Mouse (Mus musculus): Measurements from ENCODE around the gene Mrpl53.

Gene Mrpl53

DNA sequence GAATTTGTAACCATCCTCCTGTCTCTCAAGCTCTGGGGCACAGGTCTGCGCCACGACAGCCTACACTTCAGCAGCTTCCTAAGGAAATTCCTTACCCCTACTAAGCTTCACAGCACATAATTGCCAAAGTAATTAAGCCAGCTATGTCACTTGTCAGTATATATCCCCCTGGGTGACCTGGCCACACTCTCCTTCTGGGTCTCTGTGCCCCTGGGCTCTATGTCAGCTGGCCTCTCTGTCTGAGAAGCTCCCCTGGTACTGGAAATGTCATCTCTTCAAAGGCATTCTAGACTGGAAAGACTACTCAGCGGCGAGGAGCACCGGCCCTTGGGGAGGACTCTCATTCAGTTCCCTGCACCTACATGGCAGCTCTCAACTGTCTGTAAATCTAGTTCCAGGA lies 14.1 kb downstream of the Mrpl53 start:
- DNase-seq: no peak

DNA sequence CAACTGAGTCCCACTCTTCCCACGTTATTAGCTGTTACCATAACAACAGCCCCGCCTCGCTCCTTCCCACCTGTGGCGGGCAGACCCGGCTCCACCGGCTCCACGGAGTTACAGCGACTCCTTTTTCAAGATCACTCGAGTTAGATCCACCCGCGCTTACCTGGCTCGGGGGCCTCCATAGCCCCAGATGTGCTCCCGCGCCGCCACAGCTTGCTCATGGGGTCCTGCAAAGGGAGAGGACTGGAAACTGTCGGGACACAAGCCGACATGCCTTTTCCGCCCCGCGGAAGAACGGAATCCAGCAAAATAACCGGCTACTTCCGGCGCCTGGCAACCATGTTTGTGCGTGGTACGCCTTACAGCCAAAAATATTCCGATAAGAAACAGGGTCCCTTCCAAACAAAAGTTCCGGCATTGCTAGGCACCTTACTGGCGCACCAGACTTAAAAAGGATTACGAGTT lies 16.0 kb downstream of the Mrpl53 start:
- DNase-seq: peak; percentile 93 to 94

DNA sequence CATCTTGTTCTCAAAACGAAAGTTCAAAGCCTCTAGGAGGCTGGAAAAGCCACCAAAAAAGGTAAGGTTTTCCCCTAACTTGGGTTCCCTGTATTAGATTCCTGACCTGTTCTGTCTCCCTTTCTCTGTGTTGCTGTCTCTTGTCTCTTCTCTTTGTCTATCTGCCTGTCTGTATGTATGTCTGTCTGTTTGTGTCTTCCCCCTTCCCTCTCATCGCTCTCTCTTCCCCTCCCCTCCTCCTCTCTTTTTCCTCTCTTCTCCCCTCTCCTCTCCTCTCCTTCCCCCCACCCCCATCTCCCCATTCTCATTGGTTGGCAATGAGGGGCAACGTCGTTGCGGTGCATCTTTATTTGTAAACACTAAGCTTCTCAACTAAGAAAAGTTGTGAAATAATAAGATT lies 16.5 kb downstream of the Mrpl53 start, which contains the start of gene Ino80b:
Gene Ino80b (minus strand): TSS at position 101 of the 400 bp plus-strand sequence.
- DNase-seq: no peak

DNA sequence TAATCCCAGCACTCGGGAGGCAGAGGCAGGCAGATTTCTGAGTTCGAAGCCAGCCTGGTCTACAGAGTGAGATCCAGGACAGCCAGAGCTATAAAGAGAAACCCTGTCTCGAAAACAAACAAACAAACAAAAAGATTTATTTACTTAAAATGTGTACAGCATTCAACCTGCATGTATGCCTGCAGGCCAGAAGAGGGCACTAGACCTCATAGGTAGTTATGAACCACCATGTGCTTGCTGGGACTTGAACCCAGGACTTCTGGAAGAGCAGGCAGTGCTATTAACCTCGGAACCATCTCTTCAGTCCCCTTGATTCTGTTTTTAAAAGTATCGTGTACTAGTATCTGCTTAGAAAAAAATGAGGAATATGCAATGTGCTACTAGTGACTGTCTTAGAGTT lies 18.6 kb downstream of the Mrpl53 start:
- no peak for DNase-seq

DNA sequence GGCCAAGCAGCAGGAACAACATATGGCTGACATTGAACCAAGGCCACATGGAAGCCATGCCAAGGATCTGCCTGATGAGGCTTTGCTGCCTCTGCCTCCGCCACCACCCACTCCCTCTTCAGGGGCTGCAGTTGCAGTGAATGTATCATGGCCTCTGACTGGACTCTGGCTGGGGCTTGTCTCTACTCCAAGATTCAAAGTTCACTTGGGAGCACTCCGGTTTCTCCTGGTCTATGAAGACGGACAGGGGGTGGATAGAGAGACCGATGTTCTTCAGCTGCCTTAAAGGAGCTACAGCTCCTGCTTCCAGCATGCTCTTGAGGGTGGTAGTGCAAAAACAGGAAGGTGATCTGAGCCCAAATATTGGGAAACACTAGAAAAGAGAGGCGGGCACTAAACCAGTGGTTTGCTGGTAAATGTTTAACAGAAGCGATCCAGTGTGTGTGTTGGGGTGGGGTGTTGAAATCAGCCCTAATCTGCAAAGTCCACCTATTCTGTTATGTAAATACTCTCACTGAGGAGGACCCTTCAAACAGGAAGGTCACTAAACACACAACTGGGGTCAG lies 22.7 kb downstream of the Mrpl53 start:
- peak in 1 of 2 experiments; percentile 31 for DNase-seq

DNA sequence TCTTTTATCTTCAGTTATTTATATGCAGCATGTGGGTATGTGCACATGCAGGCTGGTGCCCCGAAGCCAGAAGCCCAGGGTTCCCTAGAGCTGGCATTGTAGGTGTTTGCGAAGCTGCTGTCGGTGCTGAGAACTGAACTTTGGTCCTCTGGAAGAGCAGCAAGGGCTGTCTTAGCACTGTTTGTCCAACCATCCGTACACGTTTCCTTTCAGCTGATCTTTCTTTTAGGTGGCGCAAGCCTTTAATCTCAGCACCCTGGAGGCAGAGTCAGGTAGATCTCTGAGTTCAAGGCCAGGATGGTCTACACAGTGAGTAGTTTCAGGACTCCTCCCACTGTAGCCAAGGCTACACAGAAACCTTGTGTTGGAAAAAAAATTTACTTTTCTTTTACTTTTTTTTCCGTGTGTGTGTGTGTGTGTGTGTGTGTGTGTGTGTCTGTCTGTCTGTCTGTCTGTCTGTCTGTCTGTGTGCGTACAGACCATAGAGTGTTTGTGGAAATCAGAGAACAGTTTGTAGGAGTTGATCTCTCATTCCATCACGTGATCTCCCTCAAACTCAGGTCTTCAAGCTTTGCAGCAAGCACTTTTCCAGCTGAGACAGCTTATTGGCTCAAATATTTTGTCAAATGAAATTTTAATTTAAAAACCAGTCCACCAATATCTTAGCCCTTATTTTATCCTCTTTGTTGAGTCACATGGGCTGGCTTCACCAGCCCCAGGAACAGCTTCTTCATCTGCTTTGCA lies 23.5 kb downstream of the Mrpl53 start:
- no peak for DNase-seq

DNA sequence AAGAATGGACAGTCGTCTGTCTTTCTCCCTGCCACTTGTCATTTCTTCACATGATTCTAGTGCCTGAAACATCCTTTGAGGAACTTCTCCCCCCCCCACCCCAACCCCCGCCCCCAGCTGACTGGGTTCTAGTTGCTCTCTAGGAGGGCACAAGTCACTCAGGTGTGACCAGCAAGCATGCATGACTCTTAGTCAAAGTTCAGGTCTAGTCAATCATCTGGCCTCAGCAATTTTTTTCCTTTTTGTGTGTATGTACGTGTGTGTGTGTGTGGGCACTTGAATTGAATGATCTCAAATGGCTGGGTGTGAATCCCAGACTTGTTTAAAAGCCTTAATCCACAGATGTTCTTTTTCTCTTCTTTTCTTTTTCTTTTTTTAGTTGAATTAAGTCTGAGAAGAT lies 25.4 kb downstream of the Mrpl53 start:
- DNase-seq: no peak

DNA sequence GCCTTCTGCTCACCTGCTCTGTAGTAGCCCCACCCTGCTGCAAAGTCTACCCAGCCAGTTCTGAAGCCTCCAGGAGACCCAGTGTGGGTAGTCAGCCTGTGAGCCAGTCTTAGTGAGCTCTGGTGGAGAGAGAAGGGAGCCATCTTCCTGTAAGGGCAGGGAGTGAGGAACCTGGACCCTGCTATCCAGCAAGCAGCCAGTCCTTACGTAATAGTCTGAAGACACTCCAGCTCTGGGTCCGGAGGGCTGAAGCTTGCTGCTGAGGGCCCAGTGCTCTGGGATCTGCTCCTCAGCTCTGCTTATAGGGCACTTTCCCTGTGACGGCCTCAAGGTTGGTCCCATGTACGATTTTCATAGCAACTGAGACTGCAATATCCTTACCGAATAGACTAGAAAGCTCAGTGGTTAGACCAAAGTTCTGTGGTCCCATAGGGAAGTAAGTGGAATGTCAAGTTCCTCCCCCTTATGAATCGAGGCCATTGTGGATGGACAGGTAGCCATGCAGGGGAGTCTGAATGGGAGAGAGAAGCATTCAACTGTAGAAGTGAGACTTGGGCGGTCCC lies 26.2 kb downstream of the Mrpl53 start, which contains the start of gene Rtkn:
Gene Rtkn (plus strand): TSS at position 513 of the 563 bp plus-strand sequence.
- no peak for DNase-seq

DNA sequence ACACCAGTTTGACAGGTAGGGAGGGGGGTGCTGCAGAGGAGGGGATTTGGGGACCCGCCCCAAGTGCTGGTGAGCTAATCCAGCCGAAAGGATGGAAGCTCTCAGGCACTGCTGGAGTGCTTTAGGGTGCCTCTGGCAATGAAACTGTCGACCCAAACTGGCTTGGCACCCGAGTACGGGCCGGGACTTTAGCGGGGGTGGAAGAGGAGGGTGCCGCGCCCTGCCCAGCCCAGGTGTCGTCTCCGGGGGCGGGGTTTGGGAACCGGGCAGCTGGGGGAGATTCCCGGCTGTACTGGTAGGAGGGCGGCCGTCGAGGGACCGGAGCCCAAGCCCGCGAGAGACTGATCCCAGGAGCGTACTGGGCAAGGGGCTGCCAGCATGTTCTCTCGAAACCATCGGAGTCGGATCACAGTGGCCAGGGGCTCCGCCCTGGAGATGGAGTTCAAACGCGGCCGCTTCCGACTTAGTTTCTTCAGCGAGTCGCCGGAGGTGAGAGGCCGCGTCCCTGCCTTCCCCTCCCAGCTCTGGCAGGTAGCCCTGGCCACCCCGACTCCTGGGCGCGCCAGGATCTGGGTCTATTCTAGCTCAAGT lies 26.8 kb downstream of the Mrpl53 start:
- no peak for DNase-seq

DNA sequence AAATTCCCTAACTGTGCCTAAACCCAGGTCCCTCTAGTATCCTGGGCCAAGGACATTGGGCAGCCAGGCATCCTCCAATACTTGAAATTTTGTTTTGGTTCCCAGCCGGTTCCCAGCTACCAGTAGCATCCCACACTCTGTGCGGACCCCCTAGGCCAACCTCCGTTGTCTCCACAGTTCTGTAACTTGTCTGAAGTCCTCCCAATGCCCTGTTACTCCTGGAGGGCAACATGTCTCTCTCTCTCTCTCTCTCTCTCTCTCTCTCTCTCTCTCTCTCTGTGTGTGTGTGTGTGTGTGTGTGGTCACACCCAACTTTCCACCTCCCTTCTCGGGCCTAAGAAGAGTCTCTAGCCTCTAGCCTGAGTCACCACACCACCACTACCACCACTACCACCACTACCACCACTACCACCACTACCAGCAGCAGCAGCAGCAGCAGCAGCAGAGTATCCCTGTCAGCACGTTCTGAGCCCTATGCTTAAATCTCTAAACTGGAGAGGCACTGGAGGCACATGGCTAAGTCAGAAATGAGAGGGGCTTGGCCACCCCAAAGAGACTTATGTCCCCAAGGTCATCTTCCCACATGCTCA lies 27.5 kb downstream of the Mrpl53 start:
- no peak for DNase-seq

DNA sequence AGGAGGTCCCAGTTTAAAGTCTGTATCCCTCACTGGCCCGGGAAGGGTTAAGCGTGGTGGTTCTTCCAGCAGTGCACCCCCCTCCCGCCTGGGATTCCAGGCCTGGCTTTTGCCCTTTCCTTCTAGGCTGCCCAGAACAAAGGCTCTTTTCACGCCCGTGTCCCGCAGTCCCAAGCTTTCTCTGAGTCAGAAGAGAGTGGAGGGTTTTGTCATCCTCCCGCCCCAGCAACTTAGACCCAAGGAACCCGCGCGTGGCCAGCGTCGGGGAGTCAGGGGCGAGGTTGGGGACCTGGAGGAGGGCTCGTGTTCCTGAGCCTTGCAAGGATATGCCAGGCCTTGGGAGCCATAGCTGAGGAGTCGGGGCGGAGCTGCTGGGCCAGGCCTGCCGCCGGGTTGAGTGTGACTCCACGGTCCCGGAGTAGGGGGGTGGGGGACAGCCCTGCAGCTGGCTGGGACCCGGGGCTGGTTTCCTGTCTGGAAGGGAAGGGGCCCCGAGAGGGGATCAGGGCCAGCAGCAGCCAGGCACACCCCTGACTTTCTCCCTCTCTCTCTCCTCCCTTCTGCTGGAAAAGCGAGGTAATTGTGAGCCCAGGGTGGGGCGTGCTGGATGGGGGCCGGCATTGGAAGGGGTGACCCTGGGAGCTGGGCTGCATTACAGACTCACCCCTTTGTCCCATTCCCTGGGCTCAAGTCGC lies 28.2 kb downstream of the Mrpl53 start:
- DNase-seq: peak in 1 of 2 experiments; percentile 38

DNA sequence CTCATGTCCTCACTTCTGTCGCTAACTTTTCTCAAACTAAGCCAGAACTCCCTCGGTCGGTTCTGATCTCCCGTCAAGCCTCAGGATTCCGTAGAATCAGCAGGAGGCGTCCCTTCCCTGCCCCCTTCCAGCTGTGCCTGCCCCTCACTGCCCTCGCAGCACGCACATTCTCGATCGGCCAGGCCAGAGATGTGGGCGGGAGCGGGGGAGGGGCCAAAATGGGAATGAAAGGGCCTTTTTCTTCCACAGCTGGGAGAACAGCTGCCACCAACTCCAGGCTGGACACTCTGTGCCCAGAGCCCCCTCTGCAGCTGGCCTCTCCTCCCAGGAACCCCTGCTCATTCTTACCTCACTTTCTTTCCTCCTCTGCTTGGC lies 28.7 kb downstream of the Mrpl53 start:
- peak in 1 of 2 experiments; percentile 53 for DNase-seq

DNA sequence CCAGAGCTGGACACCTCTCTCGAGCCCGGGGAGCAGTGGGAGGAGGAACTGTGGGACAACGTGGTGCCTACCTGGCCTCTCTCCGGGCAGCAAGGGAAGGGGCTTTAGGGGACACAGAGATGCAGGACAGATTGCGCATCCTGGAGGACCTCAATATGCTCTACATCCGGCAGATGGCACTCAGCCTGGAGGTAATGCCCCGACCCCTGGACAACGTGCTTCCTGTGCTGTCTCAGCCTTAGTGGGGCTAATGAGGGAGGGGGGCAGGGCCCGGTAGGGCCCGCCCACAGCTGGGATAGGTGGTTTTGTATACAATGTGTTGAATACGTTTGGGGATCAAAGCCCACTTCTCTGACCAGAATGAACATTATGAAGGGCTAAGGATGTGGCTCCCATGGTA lies 29.2 kb downstream of the Mrpl53 start:
- DNase-seq: no peak

DNA sequence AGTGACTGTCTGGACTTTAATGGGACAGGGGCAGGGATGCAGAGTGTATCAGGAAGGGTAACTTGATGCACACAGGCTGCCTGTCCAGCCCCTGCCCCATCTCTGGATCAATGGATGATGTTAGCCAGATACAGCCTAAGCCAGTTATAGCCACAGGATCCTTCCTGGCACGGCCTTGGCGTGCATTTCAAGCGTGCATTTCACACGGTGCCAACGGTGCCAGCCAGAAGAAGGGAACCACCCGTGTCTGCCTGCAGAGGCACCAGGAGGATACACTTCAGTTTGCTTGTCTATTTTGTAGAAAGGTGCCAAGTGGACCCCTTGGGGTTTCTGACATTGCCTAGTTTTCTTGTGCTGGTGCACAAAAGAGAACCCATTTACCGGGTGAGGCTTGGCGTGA lies 31.2 kb downstream of the Mrpl53 start:
- no peak for DNase-seq

DNA sequence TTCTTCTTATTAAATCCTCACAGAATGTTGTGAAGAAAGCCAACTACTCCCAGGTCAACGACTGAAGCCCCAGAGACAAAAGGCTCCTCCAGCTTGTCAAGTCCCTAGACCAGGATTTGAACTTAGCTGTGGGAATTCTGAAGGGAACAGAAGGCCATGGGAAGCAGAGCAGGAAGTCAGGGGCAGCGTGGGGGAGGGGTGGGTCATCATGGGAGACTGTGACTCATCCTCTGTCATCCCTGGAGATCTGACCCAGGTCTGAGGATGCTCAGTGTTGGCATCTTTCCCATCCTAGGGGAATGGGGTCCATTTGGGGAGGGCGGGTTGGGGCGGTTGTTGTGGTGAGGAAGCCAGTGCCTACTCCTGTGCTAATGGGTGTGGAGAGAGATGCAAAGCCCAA lies 32.8 kb downstream of the Mrpl53 start:
- peak in 1 of 2 experiments; percentile 47 for DNase-seq

DNA sequence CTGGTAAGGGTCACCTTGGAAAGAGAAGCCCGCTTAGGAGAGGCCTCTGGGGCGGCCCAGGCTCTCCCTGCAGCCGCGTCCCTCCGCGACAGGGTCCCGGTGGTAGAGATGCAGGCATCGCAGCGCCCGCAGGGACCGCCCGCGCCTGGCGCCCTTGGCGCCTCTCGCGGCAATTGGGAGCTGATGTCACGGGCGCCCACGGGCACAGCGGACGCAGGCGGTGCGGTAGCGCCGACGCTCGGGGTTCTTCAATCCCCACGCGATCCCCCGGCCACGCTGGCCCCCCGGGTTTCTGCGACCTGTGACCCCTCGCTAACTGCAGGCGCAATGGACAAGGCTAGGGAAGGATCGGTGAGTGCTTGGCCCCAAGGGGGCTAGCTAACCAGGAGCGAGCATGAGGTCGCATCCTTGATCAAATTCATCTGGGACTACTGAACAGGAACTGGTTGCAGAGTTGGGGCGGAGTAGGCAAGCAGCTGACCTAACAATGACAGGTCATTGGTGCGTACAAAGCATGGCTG lies 33.4 kb downstream of the Mrpl53 start:
- DNase-seq: no peak

DNA sequence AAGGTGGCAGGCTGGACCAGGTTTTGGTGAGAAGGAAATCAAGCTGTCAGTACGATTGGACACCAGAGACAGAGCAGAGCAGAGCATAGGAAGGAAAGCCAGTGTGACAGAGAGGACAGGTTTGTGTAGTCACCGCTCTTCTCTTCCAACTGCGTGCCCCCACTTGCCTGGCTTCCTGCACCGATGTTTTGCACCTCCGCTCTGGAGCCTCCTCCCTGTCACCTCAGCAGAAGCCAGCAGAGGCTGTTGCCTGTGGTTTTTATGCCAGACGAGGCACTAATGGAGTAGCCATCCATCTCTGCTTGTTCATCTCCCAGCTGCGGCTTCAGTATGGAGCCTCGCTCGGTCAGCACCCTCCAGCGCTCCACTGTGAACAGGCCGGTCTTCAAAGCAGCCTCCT lies 34.0 kb downstream of the Mrpl53 start:
- no peak for DNase-seq

DNA sequence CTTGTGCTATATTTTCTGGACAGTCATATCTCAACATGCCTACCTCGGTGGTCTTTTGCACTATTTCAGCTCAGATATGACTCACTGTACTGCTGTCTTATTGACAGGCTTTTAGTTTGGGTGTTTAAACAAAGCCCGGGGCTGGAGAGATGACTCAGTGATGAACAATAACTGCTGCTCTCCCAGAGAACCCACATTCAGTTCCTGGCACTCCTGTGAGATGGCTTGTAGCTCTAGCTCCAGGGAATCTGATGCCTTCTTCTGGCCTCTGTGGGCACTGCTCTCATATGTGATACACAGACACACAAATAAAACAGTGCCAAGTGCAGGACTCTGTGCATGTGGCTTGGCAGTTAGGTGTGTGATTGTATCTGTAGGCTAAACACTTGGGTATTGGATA lies 36.4 kb downstream of the Mrpl53 start:
- DNase-seq: no peak

DNA sequence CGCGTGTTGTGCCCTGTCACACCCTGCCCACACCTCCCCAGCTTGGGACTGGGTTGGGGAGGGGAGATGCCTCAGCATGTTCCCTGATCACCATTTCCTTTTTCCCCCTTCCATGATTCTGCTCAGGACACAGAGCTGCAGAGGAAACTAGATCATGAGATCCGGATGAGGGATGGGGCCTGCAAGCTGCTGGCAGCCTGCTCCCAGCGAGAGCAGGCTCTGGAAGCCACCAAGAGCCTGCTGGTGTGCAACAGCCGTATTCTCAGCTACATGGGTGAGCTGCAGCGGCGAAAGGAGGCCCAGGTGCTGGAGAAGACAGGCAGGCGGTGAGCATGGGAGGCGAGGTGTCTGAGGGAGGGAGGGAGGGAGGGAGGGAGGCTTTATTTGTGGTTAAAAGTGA lies 37.0 kb downstream of the Mrpl53 start:
- DNase-seq: no peak

DNA sequence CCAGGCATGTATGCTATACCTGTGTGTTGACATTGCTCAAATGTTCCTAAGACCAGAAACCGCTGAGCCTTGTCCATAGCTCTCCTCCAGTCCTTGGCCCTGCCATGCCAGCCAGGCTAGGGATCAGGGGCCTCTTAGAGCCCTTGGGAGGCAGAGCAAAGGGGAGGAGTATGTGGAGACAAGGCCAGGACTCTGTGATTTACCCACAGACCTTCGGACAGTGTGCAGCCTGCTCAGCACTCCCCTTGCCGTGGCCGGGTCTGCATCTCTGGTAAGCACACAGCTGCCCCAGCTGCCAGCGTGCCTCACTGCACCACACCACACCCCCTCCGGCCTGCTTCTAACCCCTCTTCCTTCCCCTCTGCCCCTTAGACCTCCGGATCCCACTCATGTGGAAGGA lies 38.4 kb downstream of the Mrpl53 start:
- no peak for DNase-seq

DNA sequence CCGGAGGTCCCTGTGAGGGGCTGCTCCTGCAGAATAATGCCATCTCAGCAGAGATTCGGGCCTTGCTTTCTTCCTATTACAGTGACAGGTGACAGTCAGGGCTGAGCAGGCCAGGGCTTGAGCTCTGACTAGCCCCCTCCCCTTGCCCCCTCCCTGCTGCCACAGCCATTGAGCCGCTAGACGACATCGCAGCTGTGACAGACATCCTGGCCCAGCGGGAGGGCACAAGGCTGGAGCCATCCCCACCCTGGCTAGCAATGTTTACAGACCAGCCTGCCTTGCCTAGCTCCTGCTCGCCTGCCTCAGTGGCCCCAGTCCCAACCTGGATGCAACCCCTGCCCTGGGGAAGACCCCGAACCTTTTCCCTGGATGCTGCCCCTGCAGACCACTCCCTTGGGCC lies 42.9 kb downstream of the Mrpl53 start:
- DNase-seq: peak in 1 of 2 experiments; percentile 51

DNA sequence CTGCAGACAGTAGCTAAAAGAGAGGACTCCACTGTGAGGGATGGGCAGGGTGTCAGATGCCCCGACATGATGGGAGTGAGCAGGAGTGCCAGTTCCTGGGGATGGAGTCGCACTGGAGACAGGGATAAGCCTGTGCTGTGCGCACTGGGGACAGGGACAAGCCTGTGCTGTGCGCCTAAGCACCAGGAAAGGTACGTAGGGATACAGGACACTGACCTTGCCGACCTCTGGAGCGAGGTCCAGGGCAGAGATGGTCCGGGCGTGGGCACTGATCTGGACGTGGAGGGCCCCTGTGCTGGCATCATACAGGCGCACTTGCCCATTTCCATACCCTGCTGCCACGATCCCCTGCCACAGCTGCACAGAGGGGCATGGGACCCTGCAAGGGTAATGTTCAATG lies 44.2 kb downstream of the Mrpl53 start:
- DNase-seq: no peak

DNA sequence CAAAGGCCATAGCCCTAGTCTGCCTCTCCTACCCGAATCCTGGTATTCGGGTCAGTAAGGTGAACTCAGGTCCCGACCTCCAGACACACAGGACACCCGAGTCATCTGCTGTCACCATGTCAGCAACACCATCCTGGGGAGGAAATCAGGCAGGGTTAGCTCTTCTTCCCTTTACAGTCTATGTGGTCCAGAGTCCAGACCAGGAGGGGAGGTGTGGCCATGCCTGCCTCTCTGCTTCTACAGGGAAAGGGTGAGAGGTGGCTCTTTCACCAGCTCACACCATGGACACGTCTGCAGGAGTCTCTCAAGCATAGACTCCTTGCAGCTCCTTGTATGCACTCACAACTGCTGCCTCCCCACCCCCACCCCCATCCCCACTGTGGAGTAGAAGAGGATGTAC lies 44.6 kb downstream of the Mrpl53 start:
- no peak for DNase-seq

All from cerebellum, postnatal 14 days (tissue).